Mouse (Mus musculus) neural tube, embryonic 13.5 days (tissue): ENCODE measurements around the gene Nebl. TPM values are rescaled to one million over a fixed set of nuclear protein-coding genes. Genes with fewer than 3 reads are reported as not detected.
"Not testable (repeated sequence)": the region's sequence is repeated elsewhere in the genome, so short reads cannot be mapped to it uniquely, and the experiment has no call there.

ENCODE experiments used
- ATAC-seq: fragments of 200-750 bp; cut with Nextera tagmentation; 2 replicates; pipeline ENCODE4 v1.8.0; 2017; ENCODE audit warnings: low read depth, mild to moderate bottlenecking, moderate TSS enrichment, moderate library complexity
- H3K27ac ChIP-seq: fragments of 300-500 bp; sonication (generic); replicated peaks from 2 replicates; pipeline ENCODE4 v1.5.1; 2015; ENCODE audit warnings: moderate library complexity, mild to moderate bottlenecking, inconsistent platforms
- H3K27me3 ChIP-seq: fragments of 300-500 bp; sonication (generic); 2 replicates; pipeline ENCODE4 v1.6.1; 2015; ENCODE audit warnings: mild to moderate bottlenecking, inconsistent platforms
- H3K36me3 ChIP-seq: fragments of 300-500 bp; sonication (generic); 2 replicates; pipeline ENCODE4 v1.6.1; 2015; ENCODE audit warnings: mild to moderate bottlenecking, inconsistent platforms
- H3K4me1 ChIP-seq: fragments of 300-500 bp; sonication (generic); replicated peaks from 2 replicates; pipeline ENCODE4 v1.6.1; 2015; ENCODE audit warnings: inconsistent platforms
- H3K4me2 ChIP-seq: fragments of 300-500 bp; sonication (generic); 2 replicates; pipeline ENCODE4 v1.6.1; 2015; ENCODE audit warnings: inconsistent platforms, mild to moderate bottlenecking, moderate library complexity
- H3K4me3 ChIP-seq: fragments of 300-500 bp; sonication (generic); 2 replicates; pipeline ENCODE4 v1.5.1; 2015; ENCODE audit warnings: mild to moderate bottlenecking, inconsistent platforms
- H3K9ac ChIP-seq: fragments of 300-500 bp; sonication (generic); 2 replicates; pipeline ENCODE4 v1.6.1; 2015; ENCODE audit warnings: moderate library complexity, mild to moderate bottlenecking, inconsistent platforms
- H3K9me3 ChIP-seq: fragments of 300-500 bp; sonication (generic); 2 replicates; pipeline ENCODE4 v1.6.1; 2016; ENCODE audit warnings: inconsistent platforms
- WGBS: fragments of 180-500 bp; shearing (Covaris S2); methylation state at CpG from one replicate; pipeline ENCODE4 v1.1.7; 2015; 5-methylcytosine and 5-hydroxymethylcytosine counted together
- polyA plus RNA-seq: library from polyadenylated mRNA; unstranded; fragments of >200 nt; fragmentation: Nextera tagmentation; extraction: Ambion mirVana; gene quantifications from 2 replicates; pipeline ENCODE4 v1.2.1, GENCODE M21; 2015

Gene Nebl
- polyA plus RNA-seq, 1 experiment from 2014 or later: 10.9 TPM

DNA sequence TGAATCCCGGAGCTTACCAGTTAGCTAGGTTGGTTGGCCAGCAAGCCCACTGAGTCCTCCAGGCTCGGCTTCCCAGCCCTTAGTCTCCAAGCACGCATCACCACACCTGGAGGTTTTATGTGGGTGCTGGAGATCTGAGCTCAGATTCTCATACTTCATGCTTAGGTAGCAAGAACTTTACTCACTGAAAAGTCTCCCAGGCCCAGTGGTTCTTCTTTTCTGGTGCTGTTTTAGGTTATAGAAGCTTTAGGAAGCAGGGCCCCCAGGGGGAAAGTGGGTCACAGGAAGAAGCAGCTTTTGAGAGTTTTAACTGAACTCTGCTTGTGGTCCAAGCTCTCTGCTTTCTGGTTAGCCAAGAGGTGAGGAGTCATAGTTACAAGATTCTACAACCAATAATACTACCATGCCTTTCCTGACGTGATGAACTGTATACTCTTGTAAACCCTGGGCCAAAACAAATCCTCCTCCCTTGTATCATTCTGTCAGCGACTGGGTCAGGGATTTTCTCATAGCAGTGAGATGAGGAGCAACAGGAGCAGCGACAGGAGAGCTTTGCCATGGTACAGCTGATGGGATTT lies 366.2 kb downstream of the Nebl start:
- no peaks in the 10 kb centered on the region for H3K27me3 ChIP-seq
- ATAC-seq: no peak
- H3K4me3 ChIP-seq: no peak overlapping the region
- WGBS: 87% methylated on average over 6 of the region's 6 CpGs
- H3K4me1 ChIP-seq: no peaks in the 10 kb centered on the region; the same call in 1 of the 2 replicates
- H3K9me3 ChIP-seq: no peaks in the 10 kb centered on the region
- H3K9ac ChIP-seq: no peak overlapping the region
- no peaks in the 10 kb centered on the region for H3K36me3 ChIP-seq
- no peak overlapping the region for H3K27ac ChIP-seq
- H3K4me2 ChIP-seq: no peak overlapping the region

GRCm38 (mm10) chr2:17363337-17364216 lies 367.7 kb downstream of the Nebl start:
- ATAC-seq: no peak
- Histone ChIP-seq H3K27ac (no peak overlapping the region), H3K4me2 (no peak overlapping the region), H3K9me3 (no peaks in the 10 kb centered on the region), H3K4me1 (no peaks in the 10 kb centered on the region; the same call in 1 of the 2 replicates), H3K9ac (no peak overlapping the region), H3K4me3 (no peak overlapping the region), H3K27me3 (no peaks in the 10 kb centered on the region), H3K36me3 (no peaks in the 10 kb centered on the region)
- 67% methylated on average over 12 of the region's 12 CpGs for WGBS

DNA sequence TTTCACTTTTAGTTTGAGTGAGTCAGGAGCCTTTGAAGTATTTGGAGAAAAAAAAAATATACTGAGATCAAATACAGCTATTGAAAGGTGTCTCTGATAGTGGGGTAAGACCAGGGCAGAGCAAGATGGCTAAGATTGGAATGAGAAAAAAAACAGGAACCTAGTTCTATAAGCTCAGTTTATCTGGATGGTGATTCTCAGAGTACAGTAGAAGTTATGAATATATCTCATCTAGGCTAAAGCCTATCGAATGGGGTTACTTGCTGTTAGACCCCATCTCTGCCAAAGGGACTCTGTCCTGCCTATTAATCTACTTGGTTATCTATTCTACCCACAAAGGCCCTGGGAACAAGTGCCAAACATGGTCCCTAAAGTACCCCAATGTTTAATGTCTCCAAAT lies 369.1 kb downstream of the Nebl start:
- Histone ChIP-seq H3K9me3 (no peaks in the 10 kb centered on the region), H3K4me1 (no peaks in the 10 kb centered on the region; the same call in 1 of the 2 replicates), H3K4me3 (no peak overlapping the region), H3K36me3 (no peaks in the 10 kb centered on the region), H3K27ac (no peak overlapping the region), H3K9ac (no peak overlapping the region), H3K4me2 (no peak overlapping the region), H3K27me3 (no peaks in the 10 kb centered on the region)
- 82% methylated on average over 1 of the region's 1 CpGs for WGBS
- ATAC-seq: no peak

DNA sequence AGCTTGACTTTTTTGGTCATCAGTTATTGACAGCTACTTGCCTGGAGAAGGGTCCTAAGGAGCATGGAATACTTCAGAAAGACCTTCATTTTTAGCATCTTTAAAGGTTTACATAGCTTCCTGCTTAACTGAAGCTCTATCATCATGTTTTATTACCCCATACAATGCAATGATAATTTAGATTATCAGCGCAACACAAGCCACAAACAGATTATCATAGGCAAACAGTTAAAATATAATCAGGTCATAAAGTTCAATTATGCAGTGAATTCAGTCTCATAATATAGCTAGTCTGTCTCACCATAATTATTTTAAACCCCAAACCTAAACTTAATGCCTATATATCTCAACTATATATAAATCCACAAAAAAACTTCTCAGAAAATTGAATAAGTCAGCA lies 386.6 kb downstream of the Nebl start:
- Histone ChIP-seq H3K4me1 (no peaks in the 10 kb centered on the region), H3K9me3 (no peaks in the 10 kb centered on the region), H3K36me3 (no peaks in the 10 kb centered on the region), H3K4me3 (no peak overlapping the region), H3K9ac (no peak overlapping the region), H3K27me3 (no peaks in the 10 kb centered on the region), H3K4me2 (no peak overlapping the region), H3K27ac (no peak overlapping the region)
- ATAC-seq: no peak
- 91% methylated on average over 1 of the region's 1 CpGs for WGBS

- Histone ChIP-seq H3K4me2 (no peak overlapping the region), H3K4me3 (no peak overlapping the region), H3K9ac (no peak overlapping the region), H3K27ac (no peak overlapping the region), H3K9me3 (no peaks in the 10 kb centered on the region), H3K36me3 (no peaks in the 10 kb centered on the region), H3K27me3 (no peaks in the 10 kb centered on the region), H3K4me1 (no peaks in the 10 kb centered on the region)
- no peak for ATAC-seq
- WGBS: 89% methylated on average over 5 of the region's 5 CpGs
Measured at GRCm38 (mm10) chr2:17335451-17335850, 395.8 kb downstream of the Nebl start.

DNA sequence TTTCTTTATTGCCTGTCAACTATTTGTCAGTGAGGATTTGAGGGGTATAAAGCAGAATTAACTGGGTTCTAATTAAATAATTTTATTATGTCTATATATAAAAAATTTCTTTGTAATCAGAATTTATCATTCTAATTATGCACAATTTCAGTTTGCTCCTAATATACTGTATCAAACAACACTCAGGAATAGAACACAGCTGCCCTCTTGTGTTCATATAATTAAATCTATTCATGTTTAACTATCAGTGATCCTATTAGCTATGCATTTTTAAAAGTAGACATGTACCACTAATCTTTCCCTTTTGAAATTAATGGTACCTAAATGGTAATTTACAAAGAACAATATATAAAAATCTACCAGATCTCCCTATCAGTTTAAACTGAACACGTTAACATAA lies 404.7 kb downstream of the Nebl start:
- WGBS: 89% methylated on average over 1 of the region's 1 CpGs

GRCm38 (mm10) chr2:17316850-17317249 lies 414.4 kb downstream of the Nebl start:
- no peak for ATAC-seq
- no peaks in the 10 kb centered on the region for H3K4me1 ChIP-seq
- WGBS: 90% methylated on average over 5 of the region's 5 CpGs
- H3K27ac ChIP-seq: no peak overlapping the region
- H3K36me3 ChIP-seq: no peaks in the 10 kb centered on the region
- no peak overlapping the region for H3K4me2 ChIP-seq
- H3K27me3 ChIP-seq: no peaks in the 10 kb centered on the region
- no peaks in the 10 kb centered on the region for H3K9me3 ChIP-seq
- no peak overlapping the region for H3K9ac ChIP-seq
- H3K4me3 ChIP-seq: no peak overlapping the region

More for the DNA sequence above, 404.7 kb downstream of the Nebl start:
- ATAC-seq: no peak
- H3K4me3 ChIP-seq: no peak overlapping the region
- H3K4me1 ChIP-seq: no peaks in the 10 kb centered on the region
- H3K36me3 ChIP-seq: no peaks in the 10 kb centered on the region
- no peak overlapping the region for H3K27ac ChIP-seq
- H3K27me3 ChIP-seq: no peaks in the 10 kb centered on the region
- no peaks in the 10 kb centered on the region for H3K9me3 ChIP-seq
- no peak overlapping the region for H3K9ac ChIP-seq
- H3K4me2 ChIP-seq: no peak overlapping the region

GRCm38 (mm10) chr2:17301379-17301778 lies 429.9 kb downstream of the Nebl start:
- no peaks in the 10 kb centered on the region for H3K27me3 ChIP-seq
- no peak for ATAC-seq
- H3K9me3 ChIP-seq: no peaks in the 10 kb centered on the region
- no peaks in the 10 kb centered on the region for H3K4me1 ChIP-seq
- H3K4me2 ChIP-seq: no peak overlapping the region
- no peaks in the 10 kb centered on the region for H3K36me3 ChIP-seq
- H3K4me3 ChIP-seq: no peak overlapping the region
- no peak overlapping the region for H3K9ac ChIP-seq
- no peak overlapping the region for H3K27ac ChIP-seq

DNA sequence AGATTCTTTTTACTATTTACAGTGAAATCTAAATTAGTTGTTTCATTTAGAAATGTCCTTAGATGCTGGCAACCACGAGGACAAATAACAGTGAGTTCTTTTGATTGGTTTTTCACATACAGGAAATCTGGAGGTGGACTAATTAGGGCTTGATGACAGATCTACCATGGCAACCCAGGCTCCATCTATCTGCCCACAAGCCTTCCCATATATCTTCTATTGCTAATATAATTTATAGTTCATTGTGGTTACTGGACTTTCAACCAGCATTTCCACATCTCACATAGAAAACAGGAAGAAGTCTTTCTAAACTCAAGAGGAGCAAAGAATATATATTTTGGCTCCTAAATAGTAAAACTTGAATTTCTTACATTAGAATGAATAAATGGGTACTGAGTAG lies 433.8 kb downstream of the Nebl start:
- H3K9me3 ChIP-seq: no peaks in the 10 kb centered on the region
- WGBS: 79% methylated on average over 1 of the region's 1 CpGs
- no peak for ATAC-seq

GRCm38 (mm10) chr2:17295257-17295656 lies 436.0 kb downstream of the Nebl start:
- not testable (repeated sequence) for H3K4me1 ChIP-seq, H3K9me3 ChIP-seq, H3K27me3 ChIP-seq, H3K4me2 ChIP-seq, H3K27ac ChIP-seq, H3K9ac ChIP-seq, H3K4me3 ChIP-seq, H3K36me3 ChIP-seq, ATAC-seq
- WGBS: 98% methylated on average over 4 of the region's 5 CpGs

More for the DNA sequence above, 433.8 kb downstream of the Nebl start:
- Histone ChIP-seq H3K4me1 (no peaks in the 10 kb centered on the region), H3K27me3 (no peaks in the 10 kb centered on the region), H3K4me3 (no peak overlapping the region), H3K36me3 (no peaks in the 10 kb centered on the region), H3K9ac (no peak overlapping the region), H3K27ac (no peak overlapping the region), H3K4me2 (no peak overlapping the region)
